Mouse (Mus musculus) liver, adult 2 months (tissue): Measurements from ENCODE around the gene Sh3bgrl. TPM values are rescaled to one million over a fixed set of nuclear protein-coding genes. Genes with fewer than 3 reads are reported as not detected.

Source experiments
- DNase-seq: peaks from one replicate; pipeline ENCODE4 v3.0.0-alpha.2; 2011; ENCODE audit warnings: low read depth, low spot score; ENCODE audit errors: extremely low read depth
- H3K27ac ChIP-seq: fragments of 200-500 bp; replicated peaks from 2 replicates; pipeline ENCODE4 v1.5.1; 2012; ENCODE audit warnings: low read depth, mild to moderate bottlenecking, control low read depth, inconsistent platforms, low read length; ENCODE audit not compliant: insufficient read depth
- H3K27me3 ChIP-seq: fragments of 200-500 bp; 2 replicates; pipeline ENCODE4 v1.6.1; 2012; ENCODE audit warnings: mild to moderate bottlenecking, moderate library complexity, low read length, inconsistent platforms; ENCODE audit not compliant: control insufficient read depth, insufficient read depth
- H3K36me3 ChIP-seq: fragments of 200-500 bp; 2 replicates; pipeline ENCODE4 v1.6.1; 2012; ENCODE audit warnings: low read length, inconsistent platforms; ENCODE audit not compliant: control insufficient read depth, insufficient read depth
- H3K4me1 ChIP-seq: fragments of 200-500 bp; 2 replicates; pipeline ENCODE4 v1.6.1; 2011; ENCODE audit warnings: low read length; ENCODE audit not compliant: control insufficient read depth, insufficient read depth
- H3K4me3 ChIP-seq: fragments of 200-500 bp; 2 replicates; pipeline ENCODE4 v1.5.1; 2011; ENCODE audit warnings: low read depth, mild to moderate bottlenecking, control low read depth, low read length, moderate library complexity; ENCODE audit not compliant: insufficient read depth
- H3K79me2 ChIP-seq: fragments of 200-500 bp; 2 replicates; pipeline ENCODE4 v1.6.1; 2012; ENCODE audit warnings: inconsistent platforms, mild to moderate bottlenecking, low read length, moderate library complexity; ENCODE audit not compliant: control insufficient read depth, insufficient read depth
- H3K9ac ChIP-seq: fragments of 200-500 bp; 2 replicates; pipeline ENCODE4 v1.6.1; 2012; ENCODE audit warnings: low read depth, mild to moderate bottlenecking, control low read depth, inconsistent platforms, low read length
- CTCF ChIP-seq: fragments of 200-500 bp; IDR thresholded peaks from 2 replicates; pipeline ENCODE4 v1.5.1; 2011; ENCODE audit warnings: low read depth, low read length, control low read depth
- POLR2A ChIP-seq: fragments of 200-500 bp; IDR thresholded peaks from 2 replicates; pipeline ENCODE4 v1.6.1; 2011; ENCODE audit warnings: low read length, control low read depth; ENCODE audit not compliant: insufficient read depth; ENCODE audit errors: extremely low read depth
- WGBS: fragments of 180-500 bp; shearing (Covaris S2); methylation state at CpG from one replicate; pipeline ENCODE4 v1.1.7; 2018; 5-methylcytosine and 5-hydroxymethylcytosine counted together
- polyA plus RNA-seq: library from polyadenylated mRNA; depleted of rRNA; stranded (reverse); fragments of >200 nt; gene quantifications from 2 replicates; pipeline ENCODE4 v1.2.3, GENCODE M21; 2012
- total RNA-seq: library from RNA; depleted of rRNA; stranded (reverse); fragments of >200 nt; gene quantifications from 2 replicates; pipeline ENCODE4 v1.2.3, GENCODE M21; 2014

The Sh3bgrl gene
- total and polyA plus RNA-seq, 2 experiments = 9.0 to 80.6 TPM

GRCm38 (mm10) chrX:109126847-109127246 lies 31.7 kb downstream of the Sh3bgrl start:
- DNase-seq = no peak
- H3K9ac ChIP-seq = no peak overlapping the region
- TF ChIP-seq POLR2A (no peak), CTCF (no peak)
- H3K27me3 ChIP-seq = no peaks in the 10 kb centered on the region
- no peaks in the 10 kb centered on the region; the same call in 1 of the 2 replicates for H3K79me2 ChIP-seq
- H3K27ac ChIP-seq = no peak overlapping the region
- H3K36me3 ChIP-seq = no peaks in the 10 kb centered on the region
- H3K4me3 ChIP-seq = no peak overlapping the region
- H3K4me1 ChIP-seq = peaks cover 7% of the 10 kb centered on the region; the same call in 1 of the 2 replicates
- 67% methylated on average over 1 of the region's 1 CpGs for WGBS

- Histone ChIP-seq H3K9ac (no peak overlapping the region), H3K27me3 (no peaks in the 10 kb centered on the region), H3K4me3 (no peak overlapping the region), H3K79me2 (no peaks in the 10 kb centered on the region; the same call in 1 of the 2 replicates), H3K4me1 (peaks cover 5% of the 10 kb centered on the region; the same call in 1 of the 2 replicates), H3K36me3 (no peaks in the 10 kb centered on the region), H3K27ac (peak overlapping the region; percentile 71)
- TF ChIP-seq POLR2A (no peak), CTCF (no peak)
- peak; percentile 87 for DNase-seq
- WGBS = 10% methylated on average over 7 of the region's 7 CpGs
These were observed 32.5 kb downstream of the Sh3bgrl start for GRCm38 (mm10) chrX:109127551-109128088.

- H3K27ac ChIP-seq = no peak overlapping the region
- 31% methylated on average over 1 of the region's 1 CpGs for WGBS
- peaks cover 5% of the 10 kb centered on the region; the same call in 1 of the 2 replicates for H3K4me1 ChIP-seq
- H3K4me3 ChIP-seq = no peak overlapping the region
- no peaks in the 10 kb centered on the region; the same call in 1 of the 2 replicates for H3K79me2 ChIP-seq
- TF ChIP-seq POLR2A = no peak
- no peak for TF ChIP-seq CTCF
- H3K9ac ChIP-seq = no peak overlapping the region
- DNase-seq = peak; percentile 75
- no peaks in the 10 kb centered on the region for H3K27me3 ChIP-seq
- H3K36me3 ChIP-seq = no peaks in the 10 kb centered on the region
These were observed 34.9 kb downstream of the Sh3bgrl start for GRCm38 (mm10) chrX:109130066-109130465.

- Histone ChIP-seq H3K79me2 (no peaks in the 10 kb centered on the region; the same call in 1 of the 2 replicates), H3K4me1 (peaks cover 14% of the 10 kb centered on the region; the same call in 1 of the 2 replicates), H3K4me3 (no peak overlapping the region), H3K9ac (no peak overlapping the region), H3K27ac (no peak overlapping the region), H3K36me3 (no peaks in the 10 kb centered on the region), H3K27me3 (no peaks in the 10 kb centered on the region)
- TF ChIP-seq POLR2A (no peak), CTCF (no peak)
- WGBS = 92% methylated on average over 2 of the region's 2 CpGs
- DNase-seq = no peak
These were observed 36.7 kb downstream of the Sh3bgrl start for GRCm38 (mm10) chrX:109131834-109132233.

GRCm38 (mm10) chrX:109132463-109132862 lies 37.3 kb downstream of the Sh3bgrl start:
- no peak overlapping the region for H3K9ac ChIP-seq

GRCm38 (mm10) chrX:109133500-109133899 lies 38.3 kb downstream of the Sh3bgrl start:
- Histone ChIP-seq H3K9ac (no peak overlapping the region), H3K4me3 (no peak overlapping the region), H3K27me3 (no peaks in the 10 kb centered on the region), H3K4me1 (peaks cover 16% of the 10 kb centered on the region; the same call in 1 of the 2 replicates), H3K36me3 (no peaks in the 10 kb centered on the region), H3K27ac (no peak overlapping the region), H3K79me2 (no peaks in the 10 kb centered on the region; the same call in 1 of the 2 replicates)
- WGBS = 68% methylated on average over 2 of the region's 2 CpGs
- DNase-seq = no peak
- TF ChIP-seq POLR2A = no peak
- TF ChIP-seq CTCF = no peak

More at GRCm38 (mm10) chrX:109132463-109132862, 37.3 kb downstream of the Sh3bgrl start:
- Histone ChIP-seq H3K27ac (no peak overlapping the region), H3K4me1 (peaks cover 14% of the 10 kb centered on the region; the same call in 1 of the 2 replicates), H3K27me3 (no peaks in the 10 kb centered on the region), H3K4me3 (no peak overlapping the region), H3K36me3 (no peaks in the 10 kb centered on the region), H3K79me2 (no peaks in the 10 kb centered on the region; the same call in 1 of the 2 replicates)
- TF ChIP-seq POLR2A (no peak), CTCF (no peak)
- WGBS = 94% methylated on average over 1 of the region's 1 CpGs
- DNase-seq = no peak
